Mouse (Mus musculus): ENCODE data around the gene Sh3kbp1. TPM values are rescaled to one million over a fixed set of nuclear protein-coding genes. Genes with fewer than 3 reads are reported as not detected.

Gene Sh3kbp1
- polyA plus RNA-seq, 1 experiment from 2014 or later: 52.3 TPM

DNA sequence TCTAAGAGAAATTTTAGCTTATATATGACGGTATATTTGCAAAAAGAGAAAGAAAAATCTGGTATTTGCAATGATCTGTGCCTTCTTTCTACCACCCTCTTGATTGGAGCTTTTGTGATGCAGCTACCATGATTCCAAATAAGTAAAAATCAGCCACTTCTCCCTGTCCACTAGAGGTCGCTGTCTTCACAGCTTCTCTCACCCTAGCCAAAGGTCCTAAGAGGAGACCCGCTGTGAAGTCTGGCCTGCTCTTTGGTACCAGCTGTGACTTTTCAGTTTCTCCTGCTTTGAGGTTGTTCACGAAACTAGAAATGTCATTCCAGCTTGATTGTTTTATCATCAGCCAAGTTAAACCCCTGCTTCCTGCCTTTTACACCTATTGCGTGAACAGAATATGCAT, 346.7 kb downstream of the Sh3kbp1 start:
- no peak for ATAC-seq
- H3K4me2 ChIP-seq (ENCODE audit: low read length): no peak overlapping the region
- 24% methylated on average over 5 of the region's 5 CpGs for WGBS

DNA sequence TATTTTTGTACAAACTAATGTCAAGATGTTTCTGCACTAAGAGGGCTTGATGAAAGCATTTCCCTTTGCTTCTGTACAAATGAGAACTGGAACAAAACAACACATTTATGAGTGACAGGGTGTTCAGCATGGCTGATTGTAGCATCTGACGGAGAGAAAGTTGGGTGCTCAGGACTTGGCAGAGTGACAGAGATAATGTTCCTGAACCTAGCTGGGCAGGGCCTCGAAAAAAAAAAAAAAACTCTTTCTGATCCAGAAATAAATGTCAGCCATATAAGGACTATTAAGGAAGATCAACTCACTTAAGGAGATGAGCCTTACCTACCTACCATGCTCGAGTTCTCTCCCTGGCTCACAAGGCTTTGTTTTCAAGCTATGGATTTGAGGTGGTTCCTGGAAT, 349.2 kb downstream of the Sh3kbp1 start:
- 58% methylated on average over 3 of the region's 3 CpGs for WGBS
- ATAC-seq: no peak
- Histone ChIP-seq H3K4me1 (replicated peaks; ENCODE audit: control insufficient read depth, insufficient read depth, low read length) (no peaks in the 10 kb centered on the region), H3K9me3 (ENCODE audit: control insufficient read depth, low read length) (no peaks in the 10 kb centered on the region), H3K27ac (ENCODE audit: low read length) (no peak overlapping the region), H3K27me3 (replicated peaks; ENCODE audit: control insufficient read depth, insufficient read depth, low read length) (no peaks in the 10 kb centered on the region; the same call in 1 of the 2 replicates), H3K36me3 (ENCODE audit: control insufficient read depth, insufficient read depth) (no peaks in the 10 kb centered on the region), H3K4me3 (replicated peaks; ENCODE audit: low read length) (no peak overlapping the region), H3K9ac (replicated peaks; ENCODE audit: low read depth, low read length) (no peak overlapping the region), H3K4me2 (ENCODE audit: low read length) (no peak overlapping the region)

More for the DNA sequence above, 346.7 kb downstream of the Sh3kbp1 start:
- H3K9me3 ChIP-seq (ENCODE audit: control insufficient read depth, low read length): no peaks in the 10 kb centered on the region
- no peaks in the 10 kb centered on the region for H3K36me3 ChIP-seq (ENCODE audit: control insufficient read depth, insufficient read depth)
- no peak overlapping the region for H3K27ac ChIP-seq (ENCODE audit: low read length)
- H3K4me3 ChIP-seq (replicated peaks; ENCODE audit: low read length): no peak overlapping the region
- no peak overlapping the region for H3K9ac ChIP-seq (replicated peaks; ENCODE audit: low read depth, low read length)
- H3K27me3 ChIP-seq (replicated peaks; ENCODE audit: control insufficient read depth, insufficient read depth, low read length): no peaks in the 10 kb centered on the region; the same call in 1 of the 2 replicates
- H3K4me1 ChIP-seq (replicated peaks; ENCODE audit: control insufficient read depth, insufficient read depth, low read length): no peaks in the 10 kb centered on the region

DNA sequence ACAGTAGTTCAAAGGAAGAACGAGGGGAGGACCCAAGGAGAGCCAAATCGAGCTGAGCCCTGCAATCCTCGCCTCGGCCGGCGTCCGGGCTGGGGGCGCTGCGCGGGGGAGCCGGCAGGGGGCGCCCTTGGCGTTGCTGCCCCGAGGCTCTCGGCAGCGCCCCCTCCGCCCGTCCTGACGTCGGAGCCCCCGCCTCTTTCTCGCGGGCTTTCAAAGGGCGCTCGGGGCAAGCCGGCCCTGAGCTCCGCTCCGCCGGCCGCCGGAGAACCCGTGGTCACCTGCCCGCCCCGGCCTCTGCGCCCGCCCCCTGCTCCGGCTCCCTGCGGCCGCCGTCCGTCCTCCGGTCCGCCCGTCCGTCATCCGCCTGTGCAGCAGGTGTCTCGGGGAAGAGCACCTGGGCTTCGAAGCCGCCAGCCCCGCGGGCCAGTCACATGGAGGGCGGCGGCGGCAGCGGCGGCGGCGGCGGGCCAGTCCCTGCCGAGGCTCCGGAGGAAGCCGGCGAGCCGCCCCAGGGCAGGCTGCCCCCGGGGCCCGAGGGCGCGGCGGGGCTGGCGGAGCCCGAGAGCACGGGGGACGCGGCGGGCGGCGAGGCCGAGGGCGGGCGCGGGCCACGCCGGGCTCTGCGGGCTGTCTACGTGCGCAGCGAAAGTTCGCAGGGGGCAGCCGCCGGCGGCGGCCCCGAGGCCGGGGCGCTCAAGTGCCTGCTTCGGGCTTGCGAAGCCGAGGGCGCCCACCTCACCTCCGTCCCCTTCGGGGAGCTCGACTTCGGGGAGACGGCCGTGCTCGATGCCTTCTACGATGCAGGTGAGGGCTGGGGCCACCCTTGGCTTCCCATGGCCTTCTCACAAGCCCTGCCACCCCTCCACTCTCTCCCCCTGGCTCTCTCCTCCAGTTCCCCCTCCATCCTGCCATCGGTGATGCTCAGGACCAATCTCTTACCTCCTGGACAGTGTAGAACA, 361.2 kb downstream of the Sh3kbp1 start, which contains the start of gene Map3k15:
Map3k15 (plus strand) TSS at position 432 of the 959 bp plus-strand sequence.
- WGBS: 23% methylated on average over 37 of the region's 108 CpGs
- H3K9ac ChIP-seq (replicated peaks; ENCODE audit: low read depth, low read length): peak within 1 kb of the TSS; percentile 44
- no peaks in the 10 kb centered on the region for H3K9me3 ChIP-seq (ENCODE audit: control insufficient read depth, low read length)
- no peaks in the 10 kb centered on the region for H3K36me3 ChIP-seq (ENCODE audit: control insufficient read depth, insufficient read depth)
- H3K4me3 ChIP-seq (replicated peaks; ENCODE audit: low read length): peak within 1 kb of the TSS; percentile 46
- peaks cover 7% of the 10 kb centered on the region; the same call in 1 of the 2 replicates for H3K27me3 ChIP-seq (replicated peaks; ENCODE audit: control insufficient read depth, insufficient read depth, low read length)
- H3K27ac ChIP-seq (ENCODE audit: low read length): no peak within 1 kb of the TSS
- ATAC-seq: peak; percentile 79
- H3K4me2 ChIP-seq (ENCODE audit: low read length): peak within 1 kb of the TSS; percentile 72
- no peaks in the 10 kb centered on the region; the same call in 1 of the 2 replicates for H3K4me1 ChIP-seq (replicated peaks; ENCODE audit: control insufficient read depth, insufficient read depth, low read length)

DNA sequence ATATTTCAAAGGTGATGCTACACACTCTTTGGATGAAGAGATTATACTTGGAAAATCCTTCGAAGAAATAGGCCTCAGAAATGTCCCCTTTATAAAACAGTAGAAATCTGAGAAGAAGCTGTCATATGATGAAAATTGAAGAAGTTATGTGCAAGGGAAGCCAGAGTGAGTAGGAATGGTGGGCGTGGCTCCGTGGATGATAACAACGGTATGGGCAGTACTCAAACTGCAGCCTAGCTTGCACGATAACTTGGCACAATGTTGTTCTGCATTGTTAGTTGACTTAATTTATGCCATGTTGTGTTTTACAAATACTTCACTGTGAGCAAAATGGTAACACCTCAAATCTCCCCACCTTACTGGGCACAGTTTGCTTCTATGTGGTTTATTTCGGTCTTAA, 368.7 kb downstream of the Sh3kbp1 start:
- no peak for ATAC-seq
- H3K9ac ChIP-seq (replicated peaks; ENCODE audit: low read depth, low read length): no peak overlapping the region
- 88% methylated on average over 6 of the region's 6 CpGs for WGBS
- no peaks in the 10 kb centered on the region for H3K4me1 ChIP-seq (replicated peaks; ENCODE audit: control insufficient read depth, insufficient read depth, low read length)
- H3K4me2 ChIP-seq (ENCODE audit: low read length): no peak overlapping the region
- H3K9me3 ChIP-seq (ENCODE audit: control insufficient read depth, low read length): no peaks in the 10 kb centered on the region
- H3K36me3 ChIP-seq (ENCODE audit: control insufficient read depth, insufficient read depth): no peaks in the 10 kb centered on the region
- no peak overlapping the region for H3K27ac ChIP-seq (ENCODE audit: low read length)
- no peak overlapping the region for H3K4me3 ChIP-seq (replicated peaks; ENCODE audit: low read length)
- no peaks in the 10 kb centered on the region for H3K27me3 ChIP-seq (replicated peaks; ENCODE audit: control insufficient read depth, insufficient read depth, low read length)

Other genes with a start within 250 kb of the Sh3kbp1 start
- gene Map7d2, start 212.7 kb upstream of the Sh3kbp1 start, polyA plus RNA-seq (2015; fragmentation: Nextera tagmentation; extraction: Ambion mirVana): 15.5 and 22.0 TPM in 2 replicates
- 31.4 and 34.5 TPM in 2 replicates for gene Bclaf3, start 100.6 kb upstream of the Sh3kbp1 start, polyA plus RNA-seq (2015; fragmentation: Nextera tagmentation; extraction: Ambion mirVana)